Mouse (Mus musculus) 3T3-L1 (cell line): ENCODE results near the gene Trim34b.
"Not testable (repeated sequence)": the region's sequence is repeated elsewhere in the genome, so short reads cannot be mapped to it uniquely, and the experiment has no call there.

ENCODE experiments used
- DNase-seq: peaks from one replicate; pipeline ENCODE4 v3.0.0-alpha.2; 2015; ENCODE audit warnings: low read depth, low spot score

Trim34b gene

DNA sequence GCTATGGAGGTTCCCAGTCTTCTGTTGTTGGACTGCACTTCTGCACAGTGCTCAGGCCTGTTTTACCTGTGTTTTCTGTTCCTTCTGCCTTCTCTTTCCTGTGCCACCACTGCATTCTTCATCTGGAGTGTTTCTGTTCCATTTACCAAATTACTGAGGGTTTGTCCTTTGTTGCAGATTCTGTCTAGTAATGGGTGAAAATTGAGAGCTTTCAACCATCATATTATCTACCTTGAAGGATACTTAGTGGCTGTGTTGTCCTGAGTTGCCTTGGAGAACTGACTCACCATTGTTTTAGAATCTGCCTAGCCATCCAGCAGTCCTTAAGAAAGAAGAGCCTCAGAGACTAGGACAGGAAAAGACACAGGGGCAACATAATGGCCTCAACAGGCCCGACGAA is at the start of gene Trim34b:
Gene Trim34b (plus strand): TSS at position 301 of the 400 bp plus-strand sequence.
- not testable (repeated sequence) for DNase-seq

GRCm38 (mm10) chr7:104287576-104288443 is 41.5 kb upstream of the Trim34b start, which contains the start of gene Trim5:
Trim5 (minus strand) TSS chr7:104288094.
- not testable (repeated sequence) for DNase-seq

GRCm38 (mm10) chr7:104290641-104291040 is 38.6 kb upstream of the Trim34b start:
- no peak for DNase-seq

- no peak for DNase-seq
Observed at GRCm38 (mm10) chr7:104291638-104292400, 37.5 kb upstream of the Trim34b start.

DNA sequence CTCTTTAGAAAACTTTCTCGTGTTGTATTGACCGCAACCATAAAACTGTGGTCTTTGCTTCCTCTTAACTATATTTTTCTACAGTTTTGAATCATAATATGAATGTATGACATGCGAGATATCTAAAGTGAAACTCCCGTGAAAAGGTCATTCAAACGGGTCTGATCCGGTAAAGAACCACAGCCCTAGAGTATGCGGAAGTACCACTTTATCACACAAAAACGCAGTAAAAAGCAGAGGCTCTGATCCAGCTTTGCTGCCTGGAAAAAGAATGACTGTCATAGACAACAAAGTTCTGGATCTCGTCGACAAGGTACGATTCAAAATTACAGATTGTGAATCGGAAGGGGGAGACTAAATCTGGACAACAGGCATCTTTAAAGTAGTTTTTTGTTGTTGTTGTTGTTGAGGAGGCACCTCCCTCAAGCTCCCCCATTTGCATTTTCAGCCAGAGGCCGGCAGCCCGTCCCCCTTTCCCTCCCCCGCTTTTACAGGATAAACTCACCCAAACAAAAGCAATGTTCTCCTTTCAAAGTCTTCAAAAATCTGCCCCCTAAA is 14.4 kb upstream of the Trim34b start:
- DNase-seq: no peak

DNA sequence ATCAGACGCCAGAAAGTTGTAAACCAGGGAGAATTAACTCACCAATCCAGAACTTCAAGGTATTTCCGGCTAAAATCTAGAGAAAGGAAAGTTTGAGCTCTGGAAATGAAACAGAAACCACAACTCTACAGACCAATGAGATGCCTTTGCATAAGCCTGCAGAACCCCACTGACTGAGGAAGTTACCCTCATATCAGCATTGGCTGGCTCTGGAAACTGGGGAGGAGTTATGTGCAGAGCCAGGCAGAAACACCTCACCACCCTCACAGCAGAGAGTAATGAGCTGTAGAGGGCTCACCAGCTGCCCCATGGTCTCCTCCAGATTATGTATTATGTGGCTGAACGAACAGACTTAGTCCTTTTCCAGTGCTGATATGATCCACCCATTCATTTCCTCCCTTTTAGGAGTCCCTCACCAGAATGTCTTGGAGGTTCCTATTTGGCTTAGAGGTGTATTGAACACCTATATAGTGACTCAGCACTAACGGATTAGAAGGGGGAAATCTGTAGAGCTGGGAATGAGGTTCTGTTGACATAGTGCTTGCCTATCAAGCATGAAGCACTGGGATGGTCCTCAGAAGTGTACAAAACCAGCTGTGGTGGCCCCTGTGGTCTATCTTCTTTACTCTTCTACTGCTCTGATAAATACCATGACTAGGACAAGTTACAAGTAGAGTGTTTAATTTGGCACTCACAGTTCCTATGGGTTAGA is 13.7 kb upstream of the Trim34b start, which contains the start of gene Trim12a:
Gene Trim12a (minus strand): TSS at position 98 of the 712 bp plus-strand sequence.
- DNase-seq: not testable (repeated sequence)

DNA sequence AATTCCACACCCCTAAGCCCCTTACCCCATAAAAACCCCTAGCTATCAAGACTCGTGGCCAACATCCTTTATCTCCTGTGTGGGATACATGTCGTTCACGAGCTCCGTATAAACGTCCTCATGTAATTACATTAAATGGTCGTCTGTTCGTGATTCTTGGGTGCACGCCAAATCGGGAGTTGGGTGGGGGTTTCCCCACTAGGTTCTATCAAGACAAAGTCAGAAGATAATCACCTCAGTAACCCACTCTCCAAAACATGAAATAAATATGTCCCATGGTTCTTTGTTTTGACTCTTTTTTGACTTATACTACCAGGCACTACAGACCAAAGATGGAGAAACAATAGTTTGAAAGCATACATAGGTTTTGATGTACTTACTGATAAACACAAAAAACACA is 7.2 kb upstream of the Trim34b start:
- no peak for DNase-seq

GRCm38 (mm10) chr7:104335547-104335946 is 6.3 kb downstream of the Trim34b start:
- DNase-seq: not testable (repeated sequence)

DNA sequence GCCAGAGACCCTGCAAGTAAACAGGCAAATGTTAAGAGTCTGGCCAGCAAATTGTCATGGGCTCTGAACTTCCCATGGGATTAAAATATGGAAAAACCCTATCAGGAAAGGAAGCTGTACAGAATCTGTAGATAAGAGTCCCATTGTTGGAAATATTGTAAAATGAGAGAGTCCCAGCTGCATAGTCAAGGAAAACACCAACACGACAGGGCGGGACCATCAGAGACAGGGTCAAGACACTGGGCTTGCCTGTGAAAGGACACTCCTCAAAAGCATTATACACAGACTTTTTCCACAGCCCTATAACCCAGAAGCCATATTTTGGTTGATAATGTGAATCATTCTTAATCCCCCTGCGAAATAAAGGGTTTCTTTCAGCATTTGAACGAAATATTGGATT is 11.5 kb downstream of the Trim34b start:
- DNase-seq: not testable (repeated sequence)

DNA sequence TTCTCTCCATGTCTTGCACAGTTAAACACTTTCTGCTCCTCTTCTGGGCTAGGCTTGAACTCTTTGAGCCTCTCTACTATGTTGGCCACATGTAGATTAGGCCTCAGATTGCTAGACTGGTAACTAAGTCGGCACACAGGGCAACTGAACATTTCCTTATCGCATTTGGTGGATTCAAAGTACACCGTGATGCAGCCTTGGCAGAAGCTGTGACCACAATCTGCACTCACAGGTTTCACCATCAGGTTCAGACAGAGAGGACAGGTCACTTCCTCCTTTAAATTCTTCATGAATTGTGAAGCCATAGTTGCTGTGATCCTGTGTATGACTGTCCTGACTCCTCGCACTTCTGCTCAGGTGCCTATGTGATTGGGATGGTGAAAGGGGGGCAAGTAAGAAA is 18.8 kb downstream of the Trim34b start:
- DNase-seq: not testable (repeated sequence)

GRCm38 (mm10) chr7:104352717-104353599 is 23.7 kb downstream of the Trim34b start, which contains the start of gene Trim12c:
Trim12c (minus strand) TSS chr7:104353362.
- peak; percentile 92 for DNase-seq

DNA sequence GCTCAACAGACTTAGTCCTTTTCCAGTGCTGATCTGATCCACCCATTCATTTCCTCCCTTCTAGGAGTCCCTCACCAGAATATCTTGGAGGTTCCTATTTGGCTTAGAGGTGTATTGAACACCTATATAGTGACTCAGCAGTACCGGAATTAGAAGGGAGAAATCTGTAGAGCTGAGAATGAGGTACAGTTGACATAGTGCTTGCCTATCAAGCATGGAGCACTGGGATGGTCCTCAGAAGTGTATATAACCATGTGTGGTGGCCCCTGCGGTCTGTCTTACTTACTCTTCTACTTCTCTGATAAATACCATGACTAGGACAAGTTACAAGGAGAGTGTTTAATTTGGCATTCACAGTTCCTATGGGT is 24.3 kb downstream of the Trim34b start:
- no peak for DNase-seq

GRCm38 (mm10) chr7:104366339-104366738 is 37.1 kb downstream of the Trim34b start:
- DNase-seq: no peak

GRCm38 (mm10) chr7:104369736-104370414 is 40.6 kb downstream of the Trim34b start, which contains the start of gene Trim30b:
Trim30b (minus strand) TSS chr7:104369884.
- DNase-seq: peak; percentile 68
